Mouse (Mus musculus) heart, embryonic 10.5 days (tissue): Measurements from ENCODE around the gene G3bp2. TPM values are rescaled to one million over a fixed set of nuclear protein-coding genes. Genes with fewer than 3 reads are reported as not detected.
A peak's percentile ranks its signal among the peaks of the same experiment; 100 is the strongest.

Experiments used
- DNase-seq: peaks from one replicate; pipeline ENCODE4 v3.0.0-alpha.2; 2017; ENCODE audit warnings: low spot score
- H3K27ac ChIP-seq: fragments of 300-500 bp; sonication (generic); 2 replicates; pipeline ENCODE4 v1.5.1; 2016; ENCODE audit warnings: mild to moderate bottlenecking
- H3K27me3 ChIP-seq: fragments of 300-500 bp; sonication (generic); 2 replicates; pipeline ENCODE4 v1.6.1; 2016; ENCODE audit warnings: mild to moderate bottlenecking; ENCODE audit not compliant: poor library complexity, insufficient read depth, severe bottlenecking
- H3K36me3 ChIP-seq: fragments of 300-500 bp; sonication (generic); 2 replicates; pipeline ENCODE4 v1.6.1; 2016; ENCODE audit warnings: mild to moderate bottlenecking, moderate library complexity
- H3K4me1 ChIP-seq: fragments of 300-500 bp; sonication (generic); 2 replicates; pipeline ENCODE4 v1.6.1; 2016; ENCODE audit warnings: mild to moderate bottlenecking
- H3K4me3 ChIP-seq: fragments of 300-500 bp; sonication (generic); 2 replicates; pipeline ENCODE4 v1.5.1; 2016; ENCODE audit warnings: mild to moderate bottlenecking, moderate library complexity
- H3K9me3 ChIP-seq: fragments of 300-500 bp; sonication (generic); 2 replicates; pipeline ENCODE4 v1.6.1; 2016; ENCODE audit warnings: mild to moderate bottlenecking, moderate library complexity
- WGBS: fragments of 180-500 bp; shearing (Covaris S2); methylation state at CpG from one replicate; pipeline ENCODE4 v1.1.7; 2016; 5-methylcytosine and 5-hydroxymethylcytosine counted together
- polyA plus RNA-seq: library from polyadenylated mRNA; unstranded; fragments of >200 nt; fragmentation: Nextera tagmentation; extraction: Ambion mirVana; gene quantifications from 2 replicates; pipeline ENCODE4 v1.2.1, GENCODE M21; 2016

The G3bp2 gene
- polyA plus RNA-seq, 1 experiment from 2014 or later = 210 TPM

GRCm38 (mm10) chr5:92050419-92050818 is 33.1 kb downstream of the G3bp2 start:
- H3K36me3 ChIP-seq = peaks cover 41% of the 10 kb centered on the region
- no peaks in the 10 kb centered on the region for H3K27me3 ChIP-seq
- no peak for DNase-seq
- no peaks in the 10 kb centered on the region for H3K4me1 ChIP-seq
- no peaks in the 10 kb centered on the region for H3K9me3 ChIP-seq
- no peak overlapping the region for H3K27ac ChIP-seq
- WGBS = 87% methylated on average over 3 of the region's 3 CpGs
- no peak overlapping the region for H3K4me3 ChIP-seq

DNA sequence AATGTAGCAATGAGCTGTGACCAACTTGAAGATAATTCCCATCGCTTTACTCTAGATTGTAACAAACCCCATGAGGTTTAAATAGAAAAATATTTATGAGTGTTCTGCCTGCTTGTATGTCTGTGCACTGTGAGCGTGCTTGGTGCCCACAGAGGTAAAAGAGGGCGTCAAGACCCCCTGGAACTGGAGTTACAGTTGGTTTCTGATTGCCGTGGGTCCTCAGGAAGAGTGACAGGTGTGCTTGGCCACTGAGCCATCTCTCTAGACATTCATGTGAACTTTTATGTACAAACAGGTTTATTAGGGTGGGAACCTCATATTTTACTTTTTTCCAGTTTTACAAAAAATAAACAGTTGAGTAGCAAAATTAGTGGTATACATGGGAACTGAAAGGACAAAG is 39.7 kb downstream of the G3bp2 start, which contains the start of gene Cdkl2:
Gene Cdkl2 (minus strand): TSS at position 101 of the 400 bp plus-strand sequence.
- no peaks in the 10 kb centered on the region for H3K36me3 ChIP-seq
- DNase-seq = no peak
- H3K4me1 ChIP-seq = peaks cover 6% of the 10 kb centered on the region; the same call in 1 of the 2 replicates
- H3K9me3 ChIP-seq = no peaks in the 10 kb centered on the region
- H3K4me3 ChIP-seq = peak within 1 kb of the TSS; percentile 86
- no peaks in the 10 kb centered on the region; the same call in 1 of the 2 replicates for H3K27me3 ChIP-seq
- WGBS = 78% methylated on average over 4 of the region's 4 CpGs
- H3K27ac ChIP-seq = peak within 1 kb of the TSS; percentile 82

GRCm38 (mm10) chr5:92042377-92043348 is 40.9 kb downstream of the G3bp2 start:
- Histone ChIP-seq H3K36me3 (no peaks in the 10 kb centered on the region), H3K9me3 (no peaks in the 10 kb centered on the region), H3K27me3 (no peaks in the 10 kb centered on the region; the same call in 1 of the 2 replicates), H3K4me3 (peak overlapping the region; percentile 86), H3K27ac (peak overlapping the region; percentile 82), H3K4me1 (peaks cover 6% of the 10 kb centered on the region; the same call in 1 of the 2 replicates)
- DNase-seq = peak; percentile 97
- under 1% methylated on average over 68 of the region's 68 CpGs for WGBS

DNA sequence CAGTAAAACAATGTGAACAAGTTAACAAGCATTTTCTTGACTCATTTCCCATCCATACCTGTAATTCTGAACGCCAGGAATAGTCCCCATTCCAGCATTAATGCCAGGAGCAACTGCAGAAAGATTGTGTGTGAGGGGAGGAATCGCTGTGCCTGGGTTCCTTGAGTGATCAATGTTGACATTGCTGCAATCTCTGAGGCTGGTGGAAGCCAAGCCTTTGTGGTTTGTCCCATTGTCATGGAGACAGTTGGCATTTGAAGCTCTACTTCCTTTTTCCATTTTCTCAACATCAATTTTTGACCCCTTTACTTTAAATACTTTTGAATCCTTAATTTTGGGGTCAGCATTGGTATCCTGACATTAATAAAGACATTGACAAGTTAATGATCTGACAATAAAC is 63.6 kb downstream of the G3bp2 start:
- WGBS = 61% methylated on average over 2 of the region's 2 CpGs
- Histone ChIP-seq H3K36me3 (no peaks in the 10 kb centered on the region), H3K4me3 (no peak overlapping the region), H3K9me3 (no peaks in the 10 kb centered on the region), H3K27ac (no peak overlapping the region), H3K27me3 (no peaks in the 10 kb centered on the region), H3K4me1 (no peaks in the 10 kb centered on the region)
- DNase-seq = no peak

DNA sequence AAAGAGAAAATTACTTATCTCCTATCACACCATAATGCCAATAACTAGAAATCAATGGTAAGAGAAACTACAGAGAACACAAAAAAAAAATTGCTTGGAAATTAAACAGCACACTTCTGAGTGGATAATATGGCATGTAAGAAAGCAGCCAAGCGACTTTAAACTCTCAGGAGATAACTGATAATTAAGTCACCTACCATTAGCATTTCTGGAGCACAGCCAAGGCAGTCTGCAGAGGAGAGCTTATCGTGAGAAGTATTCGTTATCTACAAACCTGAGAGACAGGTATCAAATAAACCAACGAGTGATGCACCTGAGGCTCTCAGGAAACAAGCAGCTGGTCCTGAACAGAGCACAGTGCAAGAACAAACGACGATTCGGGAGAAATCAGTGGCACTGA is 71.8 kb downstream of the G3bp2 start:
- Histone ChIP-seq H3K27ac (no peak overlapping the region), H3K4me1 (no peaks in the 10 kb centered on the region), H3K36me3 (no peaks in the 10 kb centered on the region), H3K4me3 (no peak overlapping the region), H3K9me3 (no peaks in the 10 kb centered on the region), H3K27me3 (no peaks in the 10 kb centered on the region)
- 59% methylated on average over 7 of the region's 7 CpGs for WGBS
- DNase-seq = no peak

DNA sequence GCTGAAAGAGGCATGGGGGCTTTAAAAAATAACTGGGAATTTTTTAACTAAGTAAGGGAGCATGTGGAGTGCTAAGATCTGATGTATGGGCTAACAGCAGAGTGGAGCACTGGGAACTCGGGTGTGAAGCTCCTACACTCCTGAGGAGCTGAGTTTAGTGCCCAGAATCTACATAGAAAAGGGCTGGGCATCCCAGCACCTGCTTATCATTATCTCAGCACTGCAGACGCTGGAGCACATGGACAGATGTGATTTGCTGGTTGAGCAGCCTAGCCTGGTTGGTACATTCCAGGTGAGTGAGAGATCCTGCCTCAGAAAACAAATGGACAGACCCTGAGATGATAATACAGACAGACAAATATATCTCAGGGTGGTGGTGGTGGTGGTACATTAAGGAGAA is 73.7 kb downstream of the G3bp2 start:
- Histone ChIP-seq H3K4me1 (no peaks in the 10 kb centered on the region), H3K9me3 (no peaks in the 10 kb centered on the region), H3K4me3 (no peak overlapping the region), H3K36me3 (no peaks in the 10 kb centered on the region), H3K27ac (no peak overlapping the region), H3K27me3 (no peaks in the 10 kb centered on the region)
- no peak for DNase-seq
- 22% methylated on average over 2 of the region's 2 CpGs for WGBS

DNA sequence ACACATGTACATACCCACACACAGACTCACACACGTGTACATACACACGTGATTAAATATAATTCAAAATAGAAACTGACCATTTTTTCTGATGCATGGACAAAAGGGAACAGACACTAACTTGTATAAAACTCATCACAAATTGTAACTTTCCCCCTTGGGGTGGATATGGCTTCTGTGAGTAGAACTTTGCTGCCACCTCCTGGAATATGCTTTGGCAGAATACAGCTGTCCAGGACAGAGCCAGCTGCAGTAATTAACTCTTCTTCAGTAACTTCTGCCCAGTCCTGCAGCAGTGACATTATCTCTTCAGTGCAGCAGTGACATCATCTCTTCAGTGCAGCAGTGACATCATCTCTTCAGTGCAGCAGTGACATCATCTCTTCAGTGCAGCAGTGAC is 80.5 kb downstream of the G3bp2 start:
- peaks cover 5% of the 10 kb centered on the region; the same call in 1 of the 2 replicates for H3K9me3 ChIP-seq
- WGBS = 54% methylated on average over 2 of the region's 2 CpGs
- no peaks in the 10 kb centered on the region for H3K36me3 ChIP-seq
- H3K27ac ChIP-seq = no peak overlapping the region
- no peaks in the 10 kb centered on the region for H3K4me1 ChIP-seq
- H3K4me3 ChIP-seq = no peak overlapping the region
- H3K27me3 ChIP-seq = no peaks in the 10 kb centered on the region
- DNase-seq = no peak

Other genes starting within 250 kb of the G3bp2 start
- 56.7 and 60.1 TPM in 2 replicates for gene Rchy1, start 120.7 kb downstream of the G3bp2 start, polyA plus RNA-seq
- gene Odaph, start 96.2 kb downstream of the G3bp2 start, polyA plus RNA-seq = not detected in 2 replicates
- gene Cdkl2, start 39.8 kb downstream of the G3bp2 start, polyA plus RNA-seq = 0.68 and 0.99 TPM in 2 replicates
- 40.4 and 48.9 TPM in 2 replicates for gene Uso1, start 54.2 kb upstream of the G3bp2 start, polyA plus RNA-seq
- gene U90926, start 131.7 kb upstream of the G3bp2 start, polyA plus RNA-seq = not detected in 2 replicates
- 0.14 TPM in 1 of 2 replicates, not detected in the other for gene Ppef2, start 172.6 kb upstream of the G3bp2 start, polyA plus RNA-seq
- 7.0 and 9.2 TPM in 2 replicates for gene Naaa, start 194.5 kb upstream of the G3bp2 start, polyA plus RNA-seq
- 33.2 and 39.5 TPM in 2 replicates for gene Sdad1, start 226.8 kb upstream of the G3bp2 start, polyA plus RNA-seq
- gene Cxcl9, start 244.4 kb upstream of the G3bp2 start, polyA plus RNA-seq = not detected in 2 replicates
- gene Art3, start 248.1 kb upstream of the G3bp2 start, polyA plus RNA-seq = 19.8 and 37.7 TPM in 2 replicates